Mouse (Mus musculus): ENCODE measurements around the gene 5031410I06Rik.
"Not testable (repeated sequence)": the region's sequence is repeated elsewhere in the genome, so short reads cannot be mapped to it uniquely, and the experiment has no call there.

The 5031410I06Rik gene

DNA sequence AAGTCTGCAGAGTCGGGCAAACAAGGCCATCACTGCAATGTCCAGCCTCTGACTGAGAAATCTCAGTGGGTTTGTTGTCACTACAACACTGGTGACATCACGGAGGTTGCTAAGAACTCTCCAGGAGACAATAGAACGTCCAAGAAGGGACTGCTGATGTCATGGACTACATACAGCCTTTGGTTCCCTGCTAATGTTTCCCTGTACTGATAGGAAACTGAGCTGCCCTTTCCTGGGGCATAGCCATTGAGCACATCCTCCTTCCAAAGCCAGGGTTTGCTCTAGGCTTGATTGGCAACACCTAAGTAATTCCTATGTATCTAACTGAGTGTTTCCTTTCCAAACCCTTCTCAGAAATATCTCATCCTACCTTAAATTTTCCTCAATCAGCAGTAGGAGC, at the start of gene 5031410I06Rik:
5031410I06Rik (minus strand) TSS at position 101 of the 400 bp plus-strand sequence.
- not testable (repeated sequence) for DNase-seq (ENCODE audit: low spot score in 2 of 2)

DNA sequence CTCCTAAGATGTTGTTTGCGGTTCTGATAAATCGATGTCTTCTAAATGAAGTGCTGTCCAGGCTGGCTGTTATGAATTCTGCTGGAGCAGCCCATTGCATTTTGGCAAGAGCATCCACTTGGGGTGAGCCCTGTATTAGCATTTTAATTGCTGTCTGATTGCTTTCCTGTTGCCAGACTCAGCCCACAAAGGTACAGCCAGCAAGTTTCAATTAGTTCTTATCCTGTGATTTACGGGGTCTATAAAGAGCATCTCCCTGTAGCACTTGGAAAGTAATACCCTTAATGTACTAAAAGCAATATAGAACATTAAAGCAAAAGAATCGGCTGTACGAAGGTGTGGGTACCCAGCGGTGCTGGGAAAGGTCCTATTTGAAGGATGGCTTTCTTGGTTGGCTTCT, 37.7 kb upstream of the 5031410I06Rik start:
- DNase-seq (ENCODE audit: low spot score in 2 of 2): no peak

DNA sequence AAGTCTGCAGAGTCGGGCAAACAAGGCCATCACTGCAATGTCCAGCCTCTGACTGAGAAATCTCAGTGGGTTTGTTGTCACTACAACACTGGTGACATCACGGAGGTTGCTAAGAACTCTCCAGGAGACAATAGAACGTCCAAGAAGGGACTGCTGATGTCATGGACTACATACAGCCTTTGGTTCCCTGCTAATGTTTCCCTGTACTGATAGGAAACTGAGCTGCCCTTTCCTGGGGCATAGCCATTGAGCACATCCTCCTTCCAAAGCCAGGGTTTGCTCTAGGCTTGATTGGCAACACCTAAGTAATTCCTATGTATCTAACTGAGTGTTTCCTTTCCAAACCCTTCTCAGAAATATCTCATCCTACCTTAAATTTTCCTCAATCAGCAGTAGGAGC, 16.2 kb upstream of the 5031410I06Rik start, which contains the start of gene Gm10220:
Gm10220 (minus strand) TSS at position 101 of the 400 bp plus-strand sequence.
- not testable (repeated sequence) for DNase-seq (ENCODE audit: low spot score in 2 of 2)

DNA sequence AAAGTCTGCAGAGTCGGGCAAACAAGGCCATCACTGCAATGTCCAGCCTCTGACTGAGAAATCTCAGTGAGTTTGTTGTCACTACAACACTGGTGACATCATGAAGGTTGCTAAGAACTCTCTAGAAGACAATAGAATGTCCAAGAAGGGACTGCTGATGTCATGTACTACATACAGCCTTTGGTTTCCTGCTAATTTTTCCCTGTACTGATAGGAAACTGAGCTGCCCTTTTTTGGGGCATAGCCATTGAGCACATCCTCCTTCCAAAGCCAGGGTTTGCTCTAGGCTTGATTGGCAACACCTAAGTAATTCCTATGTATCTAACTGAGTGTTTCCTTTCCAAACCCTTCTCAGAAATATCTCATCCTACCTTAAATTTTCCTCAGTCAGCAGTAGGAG, 16.0 kb downstream of the 5031410I06Rik start, which contains the start of gene Gm10471:
Gm10471 (minus strand) TSS at position 101 of the 400 bp plus-strand sequence.
- DNase-seq (ENCODE audit: low spot score in 2 of 2): not testable (repeated sequence)

DNA sequence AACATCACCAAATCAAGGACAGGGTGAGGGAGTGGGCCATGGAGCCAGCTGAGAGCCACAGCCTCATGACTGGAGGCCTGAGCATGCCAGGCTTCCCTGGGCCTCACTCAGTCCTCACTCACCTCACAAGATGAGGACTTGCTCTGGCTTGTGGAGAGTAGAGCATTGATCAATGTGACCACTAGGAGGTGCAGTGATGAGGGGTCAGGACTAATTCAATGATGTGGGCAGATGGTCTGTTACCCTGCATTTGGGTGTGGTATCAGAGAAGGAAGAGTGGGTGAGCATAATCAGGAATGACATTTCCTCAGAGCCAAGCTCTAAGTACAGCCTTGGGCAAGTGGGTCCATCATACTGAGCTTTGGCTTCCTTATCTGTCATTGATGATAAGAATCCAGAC, 26.1 kb downstream of the 5031410I06Rik start:
- DNase-seq (ENCODE audit: low spot score in 2 of 2): not testable (repeated sequence)

DNA sequence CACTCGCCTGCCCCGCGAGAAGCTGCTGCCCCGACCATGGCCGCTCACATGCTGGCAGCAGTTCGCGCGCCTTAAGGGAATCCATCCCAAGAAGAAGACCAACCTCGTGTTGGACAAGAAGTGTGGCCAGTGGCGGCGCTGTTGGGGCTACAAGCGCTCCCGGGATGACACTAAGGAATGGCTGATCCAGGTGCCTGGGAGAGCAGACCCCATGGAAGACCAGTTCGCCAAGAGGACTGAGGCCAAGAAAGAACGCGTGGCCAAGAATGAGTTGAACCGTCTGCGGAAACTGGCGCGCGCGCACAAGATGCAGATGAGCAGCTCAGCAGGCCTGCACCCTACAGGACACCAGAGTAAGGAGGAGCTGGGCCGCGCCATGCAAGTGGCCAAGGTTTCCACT, 34.4 kb downstream of the 5031410I06Rik start:
- no peak for DNase-seq (ENCODE audit: low spot score in 2 of 2)

DNA sequence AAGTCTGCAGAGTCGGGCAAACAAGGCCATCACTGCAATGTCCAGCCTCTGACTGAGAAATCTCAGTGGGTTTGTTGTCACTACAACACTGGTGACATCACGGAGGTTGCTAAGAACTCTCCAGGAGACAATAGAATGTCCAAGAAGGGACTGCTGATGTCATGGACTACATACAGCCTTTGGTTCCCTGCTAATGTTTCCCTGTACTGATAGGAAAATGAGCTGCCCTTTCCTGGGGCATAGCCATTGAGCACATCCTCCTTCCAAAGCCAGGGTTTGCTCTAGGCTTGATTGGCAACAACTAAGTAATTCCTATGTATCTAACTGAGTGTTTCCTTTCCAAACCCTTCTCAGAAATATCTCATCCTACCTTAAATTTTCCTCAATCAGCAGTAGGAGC, 46.7 kb downstream of the 5031410I06Rik start, which contains the start of gene Gm7347:
Gm7347 (minus strand) TSS at position 101 of the 400 bp plus-strand sequence.
- not testable (repeated sequence) for DNase-seq (ENCODE audit: low spot score in 2 of 2)

All from spleen, postnatal 4 days (tissue).